Mouse (Mus musculus) NIH3T3 (cell line): ENCODE measurements around the gene Erc2.

Experiments
- DNase-seq: peaks from one replicate; pipeline ENCODE4 v3.0.0-alpha.2; 2012; ENCODE audit warnings: low read depth

The Erc2 gene

DNA sequence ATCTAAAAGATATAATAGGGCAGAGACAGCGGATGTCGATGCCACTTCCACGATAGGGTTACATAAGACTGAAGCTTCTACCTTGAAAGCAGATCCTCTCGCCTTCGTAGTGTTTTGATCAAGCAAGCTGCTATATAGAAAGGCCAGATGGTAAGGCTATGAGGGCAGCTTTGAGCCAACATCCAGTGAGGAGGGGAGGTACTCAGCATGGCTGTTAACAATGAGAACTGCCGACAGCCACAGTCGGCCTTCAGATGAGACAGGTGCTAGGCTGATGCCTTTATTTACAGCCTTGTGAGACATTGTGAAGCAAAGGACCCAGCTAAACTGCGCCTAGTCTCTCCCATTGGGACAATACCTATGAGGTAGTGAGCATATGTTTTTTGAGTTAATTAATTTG lies 156.3 kb downstream of the Erc2 start:
- no peak for DNase-seq

DNA sequence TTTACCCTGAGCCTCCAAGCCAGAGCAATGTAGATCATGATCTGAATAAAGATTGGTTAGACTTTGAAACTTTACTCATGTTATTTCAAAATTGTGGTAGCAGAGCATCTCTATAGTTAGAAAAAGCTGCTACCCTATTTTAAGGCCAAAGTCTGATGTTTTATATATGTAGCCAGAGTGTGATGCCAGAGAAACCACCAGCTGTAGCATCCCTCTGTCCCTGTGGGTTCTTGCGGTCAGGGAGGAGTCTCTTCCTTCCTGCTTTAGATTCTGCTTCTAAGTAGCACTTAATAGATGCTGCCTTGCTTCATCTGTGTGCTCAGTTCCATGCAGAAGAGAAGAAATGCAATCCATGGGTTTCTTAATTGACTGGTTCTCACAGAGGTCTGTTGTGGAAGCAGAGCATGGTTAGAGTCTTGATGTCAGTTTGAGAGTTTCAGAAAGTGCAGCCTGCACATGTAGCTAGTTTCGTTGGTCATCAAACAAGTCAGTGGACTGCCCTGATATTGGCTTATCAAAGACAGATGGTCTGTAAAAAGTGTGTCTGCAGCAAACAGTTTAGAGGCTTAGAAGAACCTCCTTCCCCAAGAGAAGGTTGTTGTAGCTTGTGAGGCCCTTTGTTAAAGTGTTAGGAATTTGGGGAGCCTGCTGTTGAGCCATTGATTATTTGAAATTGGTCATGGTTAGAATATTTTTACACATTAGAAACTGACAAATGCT lies 156.9 kb downstream of the Erc2 start:
- DNase-seq: no peak

DNA sequence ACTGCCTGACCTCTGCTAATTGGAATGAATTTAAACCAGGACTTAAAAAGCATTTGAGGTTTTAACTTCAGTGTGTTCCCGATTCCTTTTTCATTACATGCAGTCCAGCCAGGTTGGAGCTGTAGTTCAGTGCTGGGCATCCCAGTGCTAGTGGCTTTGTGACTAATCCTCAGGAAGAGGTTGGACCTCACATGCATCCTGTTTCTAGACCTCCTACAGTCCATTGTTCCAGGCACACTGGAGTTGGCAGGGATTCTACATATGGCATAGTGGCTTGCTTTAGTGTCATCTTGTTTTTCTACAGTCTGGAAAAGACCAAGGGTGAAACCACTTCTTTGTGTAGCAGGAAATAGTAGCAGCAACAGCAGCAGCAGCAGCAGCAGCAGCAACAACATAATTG lies 159.0 kb downstream of the Erc2 start:
- no peak for DNase-seq

DNA sequence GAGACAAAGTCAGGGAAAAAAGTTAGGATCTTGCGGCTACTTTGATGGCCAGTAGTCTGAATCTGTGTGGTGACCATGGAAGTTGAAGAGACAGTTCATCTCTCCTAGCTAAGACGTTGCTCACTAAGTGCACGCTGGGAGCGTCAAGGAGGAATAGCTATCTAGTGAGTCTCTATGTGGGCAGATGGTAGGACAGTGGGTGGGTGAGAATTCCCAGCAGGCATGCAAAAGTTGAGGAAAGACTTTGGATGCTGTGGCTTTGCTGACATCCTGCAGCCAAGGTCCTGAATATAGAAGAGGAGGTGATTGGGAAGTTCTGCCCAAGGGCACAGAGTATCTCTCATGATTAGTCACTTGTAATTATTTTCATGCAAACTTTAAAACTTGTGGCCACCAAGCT lies 162.6 kb downstream of the Erc2 start:
- no peak for DNase-seq

DNA sequence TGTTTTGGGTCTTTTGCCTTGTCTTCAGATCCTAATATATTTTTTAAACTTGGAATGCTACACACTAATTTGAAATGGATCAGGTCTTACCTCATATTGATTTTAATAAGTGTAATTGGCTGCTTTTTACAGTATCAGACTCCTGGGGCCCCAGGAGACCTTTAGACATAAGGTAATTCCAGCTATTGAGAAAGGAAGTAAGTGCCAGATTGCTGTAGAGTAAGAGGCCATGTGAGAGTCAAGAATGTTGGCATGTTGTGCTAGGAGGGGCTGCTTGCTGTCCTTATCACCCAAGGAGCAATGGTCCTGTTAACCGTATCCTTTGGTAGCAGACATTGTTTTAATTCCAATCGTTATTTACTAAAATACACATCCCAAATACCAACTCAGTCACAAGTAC lies 163.3 kb downstream of the Erc2 start:
- no peak for DNase-seq

DNA sequence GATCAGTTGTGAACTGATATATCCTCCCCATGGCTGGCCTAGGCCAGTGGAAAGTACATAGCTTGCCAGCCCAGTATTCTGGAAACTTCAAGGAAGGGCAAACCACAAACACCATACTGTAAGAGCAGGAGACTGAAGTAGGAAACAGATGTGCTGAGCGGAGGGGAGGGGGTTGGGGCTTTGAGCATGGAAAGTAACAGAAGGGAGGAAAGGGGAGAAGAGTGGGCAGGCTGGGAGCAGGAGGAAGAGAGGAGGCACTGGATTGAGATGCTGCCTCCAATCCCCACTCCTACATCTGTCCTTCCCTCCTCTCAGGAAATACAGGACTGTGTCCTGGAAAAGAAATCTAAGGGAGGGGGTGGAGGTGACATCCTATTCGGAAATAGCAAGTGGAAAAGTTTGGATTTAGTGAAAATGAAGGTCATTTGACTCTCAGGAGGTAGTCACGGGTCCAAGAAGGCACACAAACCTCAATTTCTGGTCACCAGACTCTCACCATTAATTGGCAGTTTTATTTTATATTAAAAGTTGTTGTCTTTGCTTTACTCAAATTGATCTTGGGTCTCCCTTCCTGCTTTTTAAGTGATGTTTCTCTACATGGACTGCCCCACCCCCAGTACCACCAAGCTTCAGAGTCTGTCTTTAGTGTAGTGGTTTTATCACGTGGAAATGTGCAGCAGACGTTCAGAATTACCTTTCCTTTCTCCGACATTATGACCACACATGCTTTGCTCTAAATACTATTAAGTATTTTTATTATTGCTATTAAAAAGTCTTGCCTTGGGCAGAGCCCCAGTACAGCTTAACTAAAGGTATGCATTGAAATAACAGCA lies 167.1 kb downstream of the Erc2 start:
- DNase-seq: peak; percentile 4

DNA sequence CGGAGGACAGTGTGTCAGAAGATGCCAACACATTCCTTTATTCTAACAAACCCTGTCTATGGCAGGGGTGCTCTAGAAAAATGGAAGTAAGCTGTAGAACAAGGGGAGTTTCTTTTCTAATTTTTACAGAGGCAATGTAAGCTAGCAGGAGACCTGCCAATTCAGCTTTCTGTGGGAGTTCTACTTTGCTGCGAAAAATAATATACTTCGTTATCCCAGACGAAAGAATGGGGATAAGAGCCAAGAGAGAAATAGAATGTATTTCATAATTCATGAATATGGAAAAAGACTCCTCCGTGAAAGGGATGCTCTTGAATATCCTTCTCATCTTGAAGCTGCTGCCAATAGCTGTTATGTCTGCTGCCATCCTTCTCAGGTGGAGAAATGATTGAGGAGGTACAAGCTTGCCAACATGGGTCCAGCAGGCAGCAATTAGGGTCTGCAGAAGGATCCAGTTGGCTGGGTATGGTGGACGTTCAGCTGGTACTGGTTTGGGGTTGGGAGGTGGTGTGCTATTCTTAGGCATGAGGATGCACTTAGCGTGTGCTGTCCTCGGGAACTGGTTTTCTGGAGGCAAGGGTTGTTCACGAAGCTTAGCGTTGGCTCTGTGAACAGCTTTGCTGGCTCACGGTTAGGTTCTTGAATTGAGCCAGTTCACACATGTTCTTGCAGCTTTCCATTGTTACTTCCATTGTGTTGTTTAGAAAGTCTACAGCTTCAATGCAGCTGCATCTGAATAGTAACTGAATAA lies 176.1 kb downstream of the Erc2 start:
- DNase-seq: no peak

DNA sequence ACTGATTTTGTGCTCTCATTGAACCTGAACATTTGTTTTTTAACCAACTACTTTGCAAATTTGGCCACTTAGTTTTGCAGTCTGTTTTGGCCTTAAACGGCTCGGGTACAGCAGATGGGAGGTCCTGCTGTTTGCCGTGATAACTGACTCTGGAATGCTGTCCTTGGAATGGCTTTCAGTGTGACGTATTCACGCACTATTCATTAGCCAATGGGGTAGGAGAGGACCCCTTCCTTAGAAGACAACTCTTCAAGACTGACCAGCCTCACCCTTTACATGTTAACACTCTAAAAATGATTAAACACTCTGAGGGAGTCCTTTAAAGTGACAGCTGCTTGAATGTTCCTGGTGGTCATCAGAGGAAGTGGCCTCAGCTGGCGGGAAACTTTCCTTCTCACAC lies 178.5 kb downstream of the Erc2 start:
- no peak for DNase-seq

DNA sequence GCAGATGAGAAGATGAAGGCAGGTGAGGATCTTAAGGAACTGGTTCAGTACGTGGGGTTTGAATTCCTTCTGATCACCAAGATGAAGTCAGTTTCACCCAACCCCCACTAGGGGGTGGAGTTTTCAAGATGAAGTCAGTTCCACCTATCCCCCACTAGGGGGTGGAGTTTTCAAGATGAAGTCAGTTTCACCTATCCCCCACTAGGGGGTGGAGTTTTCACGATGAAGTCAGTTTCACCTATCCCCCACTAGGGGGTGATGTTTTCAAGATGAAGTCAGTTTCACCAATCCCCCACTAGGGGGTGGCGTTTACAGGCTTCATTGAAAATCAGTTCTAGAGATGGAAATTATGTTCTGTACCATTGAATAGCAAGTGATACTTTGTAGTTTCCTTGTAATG lies 181.7 kb downstream of the Erc2 start:
- DNase-seq: peak; percentile 60

DNA sequence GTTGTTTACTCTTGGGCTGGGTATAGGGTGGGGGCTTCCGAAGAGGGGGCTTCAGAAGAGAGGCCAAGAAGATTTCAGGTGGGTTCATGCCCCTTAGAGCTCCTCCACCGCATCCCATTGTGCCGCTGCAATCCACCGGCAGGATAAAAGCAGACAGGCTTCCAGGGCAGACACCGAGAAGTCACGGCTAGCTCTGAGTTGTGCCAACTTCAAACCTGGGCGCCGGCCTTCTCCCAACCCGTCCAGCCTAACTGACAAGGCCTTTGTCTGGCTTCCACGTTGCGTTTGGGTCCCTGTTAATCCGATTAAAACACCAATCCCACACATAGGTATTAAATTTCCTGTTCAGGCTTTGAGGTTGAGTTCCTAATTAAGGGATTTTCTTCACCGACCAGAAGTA lies 182.8 kb downstream of the Erc2 start:
- DNase-seq: no peak

DNA sequence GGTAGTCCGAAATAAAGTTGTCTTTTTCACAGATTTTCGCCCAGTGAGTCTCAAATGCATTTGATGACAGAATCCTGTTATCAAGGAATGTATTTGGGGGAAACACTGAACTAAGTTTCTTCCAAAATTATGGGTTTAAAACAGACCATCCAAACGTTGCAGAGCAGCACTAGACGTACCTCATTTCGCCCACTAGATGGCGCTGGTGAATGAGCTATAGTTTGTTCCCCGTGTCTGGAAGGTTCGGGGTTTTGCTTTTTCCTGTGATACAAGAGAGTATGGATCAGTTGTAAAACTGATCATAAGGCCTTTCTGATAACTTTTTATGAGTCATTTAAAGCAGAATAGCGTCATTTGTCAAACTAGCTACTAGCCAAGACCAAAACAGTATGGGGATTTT lies 185.9 kb downstream of the Erc2 start:
- DNase-seq: peak; percentile 83

DNA sequence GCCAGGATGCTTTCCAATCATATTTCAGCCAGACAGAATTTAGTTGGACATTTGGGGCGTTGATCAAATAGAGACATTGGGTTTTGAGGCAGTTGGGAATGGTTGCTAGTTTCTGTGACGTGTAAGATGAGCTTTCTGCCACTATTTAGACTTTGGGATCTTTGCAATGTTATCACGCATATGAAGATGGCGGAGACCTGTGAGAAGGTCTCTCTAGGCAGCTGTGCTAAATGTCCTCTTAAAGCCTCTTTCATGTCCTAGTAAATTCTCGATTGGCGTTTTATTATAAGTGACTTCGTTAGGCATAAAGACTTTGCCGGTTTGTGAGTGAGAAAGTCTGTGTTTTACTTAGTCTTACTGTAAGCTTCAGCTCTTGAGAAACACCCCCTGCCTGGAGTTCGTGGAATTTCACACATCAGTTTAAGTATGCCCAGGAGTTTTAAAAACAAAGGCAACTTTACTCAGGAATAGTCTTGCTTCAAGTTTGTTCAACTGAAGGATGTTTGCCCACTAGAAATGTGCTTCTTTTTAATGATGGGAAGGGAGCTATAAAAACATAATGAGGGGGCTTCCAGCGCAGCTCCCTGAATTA lies 186.4 kb downstream of the Erc2 start:
- DNase-seq: peak; percentile 43

DNA sequence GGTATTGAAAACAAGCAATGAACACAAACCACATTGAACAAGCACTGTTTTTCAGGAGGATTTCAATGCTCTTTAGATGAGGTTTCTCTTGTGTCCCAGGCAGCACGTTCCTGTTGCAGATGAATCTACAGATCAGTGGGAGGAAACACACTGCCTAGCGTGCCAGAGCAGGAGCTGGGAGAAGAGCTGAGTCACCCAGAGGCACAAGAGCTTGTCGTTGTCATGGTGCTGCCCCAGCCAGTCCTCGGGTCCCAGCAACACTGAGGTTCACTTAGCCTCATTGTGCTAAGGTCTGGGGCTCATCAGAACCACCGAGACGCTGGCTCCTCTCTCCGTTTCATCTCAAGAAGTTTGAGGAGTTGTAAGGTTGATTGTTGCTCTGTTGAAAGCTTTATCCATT lies 188.6 kb downstream of the Erc2 start:
- peak; percentile 29 for DNase-seq

DNA sequence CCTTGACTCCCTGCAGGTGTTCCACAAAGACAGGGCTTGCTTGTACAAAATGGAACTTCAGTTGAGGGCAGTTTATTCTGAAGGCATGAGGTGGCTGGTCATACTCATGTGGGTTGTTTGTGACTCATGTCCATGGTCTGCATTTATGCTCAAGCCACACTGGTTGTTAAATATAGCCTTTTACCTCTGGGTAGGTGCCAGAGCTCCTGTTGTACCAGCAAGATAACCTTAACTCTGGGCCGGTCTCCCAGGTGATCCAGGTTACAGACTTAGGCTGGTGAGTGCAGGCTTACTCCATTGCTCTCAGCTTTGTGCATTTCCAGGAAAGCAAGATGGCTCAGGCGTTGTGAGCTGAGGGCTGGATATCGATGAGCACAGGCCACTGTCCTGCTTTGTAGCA lies 189.4 kb downstream of the Erc2 start:
- no peak for DNase-seq

DNA sequence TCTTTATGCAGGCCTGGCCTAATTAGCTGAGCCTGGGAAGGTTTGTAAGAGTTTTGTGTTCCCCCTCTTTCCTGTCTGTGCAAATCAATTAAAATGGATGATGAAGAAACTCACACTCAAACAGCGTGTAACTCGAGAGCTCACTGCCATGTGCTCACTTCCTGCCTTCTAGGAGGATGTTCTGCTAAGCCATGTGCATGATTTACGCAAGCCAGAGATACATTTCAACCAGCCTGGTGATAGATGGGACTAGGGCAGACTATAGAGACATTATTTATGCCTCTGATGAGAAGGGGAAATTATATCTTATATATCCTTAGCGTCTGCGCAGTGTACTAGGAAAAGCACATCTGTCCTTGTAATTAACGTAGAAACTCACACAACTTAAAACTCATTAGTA lies 193.5 kb downstream of the Erc2 start:
- DNase-seq: no peak

DNA sequence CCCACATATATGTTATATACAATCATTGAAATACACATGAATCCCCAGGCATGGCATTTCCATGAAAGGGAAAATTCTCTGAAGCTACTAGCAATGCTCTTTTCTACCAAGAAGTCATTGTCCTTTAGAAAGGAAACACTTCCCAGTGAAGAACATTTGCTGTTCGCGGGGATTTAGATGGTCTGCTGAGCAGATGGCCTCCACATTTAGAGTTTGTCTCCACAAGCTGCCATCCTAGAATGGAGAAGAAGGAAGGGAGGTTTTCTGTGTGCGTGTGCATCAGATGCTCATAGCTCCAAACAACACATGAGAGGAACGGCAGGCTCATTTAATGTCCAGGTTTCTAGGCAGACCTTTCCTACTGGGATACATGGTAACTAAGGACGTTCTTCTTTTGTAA lies 196.8 kb downstream of the Erc2 start:
- DNase-seq: no peak

DNA sequence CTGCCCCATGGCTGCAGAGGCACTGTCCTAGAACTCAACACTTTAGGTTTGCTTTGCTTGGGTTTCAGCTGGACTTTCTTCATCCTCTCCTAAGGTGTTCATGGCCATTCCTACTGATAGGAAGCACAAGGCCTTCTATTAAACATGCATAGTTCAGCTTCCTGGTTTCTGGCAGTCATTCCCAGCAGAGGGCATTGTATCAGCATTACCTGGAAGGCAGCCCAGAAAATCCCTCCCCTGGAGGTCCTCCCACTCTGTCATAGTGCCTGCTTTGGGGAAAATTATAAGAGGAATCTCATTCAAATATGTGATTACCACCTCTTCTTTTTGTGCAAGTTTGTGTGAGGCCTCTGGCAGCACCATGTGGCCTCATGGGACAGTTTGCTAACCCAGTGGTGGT lies 199.6 kb downstream of the Erc2 start:
- peak; percentile 87 for DNase-seq

DNA sequence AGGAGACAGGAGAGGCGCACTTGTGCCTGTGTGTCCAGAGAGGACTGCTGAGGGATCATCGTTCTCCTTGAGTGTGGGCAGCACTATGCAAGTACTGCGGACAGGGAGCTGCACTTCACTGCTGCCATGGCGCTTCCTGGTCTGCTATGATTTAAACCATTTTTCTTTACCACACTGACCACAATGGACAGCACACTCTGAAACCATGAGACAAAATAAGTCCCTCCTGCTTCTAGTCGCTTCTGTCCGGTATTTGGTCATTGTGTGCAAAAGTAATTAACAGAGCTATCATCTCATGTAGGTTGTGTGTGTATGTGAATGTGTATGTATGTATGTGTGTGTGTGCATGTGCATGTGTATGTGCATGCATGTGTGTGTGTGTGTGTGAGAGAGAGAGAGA lies 200.3 kb downstream of the Erc2 start:
- no peak for DNase-seq

DNA sequence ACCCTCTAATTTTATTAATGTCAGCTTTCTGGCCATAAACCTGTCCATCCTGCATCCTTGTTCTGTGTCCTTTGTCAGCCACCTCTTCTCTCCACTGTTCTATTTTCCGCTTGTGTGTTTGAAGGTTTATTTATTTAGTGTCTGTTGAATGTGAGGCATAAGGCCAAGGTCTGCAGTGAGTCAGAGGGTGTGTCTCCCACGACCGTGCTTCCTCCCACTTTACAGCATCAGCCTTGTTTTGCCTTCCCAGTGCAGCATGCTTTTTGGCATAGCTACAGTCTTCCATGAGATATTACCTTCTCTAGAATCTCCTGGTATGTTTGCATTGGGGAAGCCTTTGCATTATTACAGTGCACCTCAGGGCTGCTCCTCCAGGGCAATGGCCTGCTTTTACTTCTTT lies 200.8 kb downstream of the Erc2 start:
- peak; percentile 82 for DNase-seq

DNA sequence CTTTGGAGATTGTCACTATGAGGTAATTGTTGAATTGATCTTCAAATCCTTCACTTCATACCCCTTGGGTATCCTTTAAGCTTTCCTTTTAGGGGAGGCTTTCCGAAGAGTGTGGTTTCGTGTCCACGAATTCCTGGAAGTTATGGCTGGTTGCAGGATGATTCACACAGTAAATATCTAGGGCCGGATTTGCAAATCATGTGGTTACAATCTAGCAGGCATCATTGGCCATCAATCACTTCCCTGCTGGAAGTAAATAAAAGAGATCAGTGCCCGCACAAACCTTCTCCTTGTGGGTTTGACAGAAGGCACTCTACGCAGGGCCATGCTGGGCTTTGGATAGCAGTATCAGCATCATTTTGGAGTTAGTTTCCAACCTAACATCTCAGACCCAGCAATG lies 201.7 kb downstream of the Erc2 start:
- peak; percentile 85 for DNase-seq

DNA sequence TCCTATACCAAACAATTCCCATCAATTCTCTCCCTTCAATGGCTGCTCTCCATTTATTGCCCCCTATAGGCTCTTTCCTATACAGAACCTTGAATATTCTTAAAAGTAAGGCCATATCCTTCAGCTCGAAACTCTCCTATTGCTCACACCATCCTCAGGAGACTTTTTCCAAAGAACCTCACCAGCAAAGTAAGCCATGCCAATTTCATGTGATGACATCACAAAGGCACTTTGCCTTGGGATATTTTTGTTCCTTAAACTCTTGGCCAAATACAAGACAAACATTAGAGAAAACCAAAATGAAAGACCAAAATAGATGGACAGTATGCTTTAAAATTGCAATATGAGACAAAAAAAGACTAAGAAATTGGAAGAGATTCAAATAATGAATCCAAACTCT lies 204.6 kb downstream of the Erc2 start:
- DNase-seq: peak; percentile 60

DNA sequence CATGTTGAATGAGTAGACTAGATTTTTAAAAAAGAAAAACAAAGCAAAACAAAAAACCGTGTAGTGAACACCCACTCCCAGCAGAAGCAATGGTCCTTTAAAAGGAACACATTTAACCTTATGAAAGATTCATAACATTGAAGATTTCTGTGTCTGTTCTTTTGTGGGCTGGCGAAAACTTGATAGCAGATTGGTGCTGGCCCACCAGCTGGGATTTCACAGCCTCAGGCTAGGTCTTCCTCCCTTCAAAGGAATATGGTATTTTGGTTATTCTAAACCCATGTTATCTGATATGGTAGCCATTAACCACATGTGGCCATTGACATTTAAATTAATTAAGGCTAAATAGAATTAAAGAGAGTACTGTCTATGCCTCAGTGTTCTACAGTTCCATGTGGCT lies 205.9 kb downstream of the Erc2 start:
- DNase-seq: no peak

DNA sequence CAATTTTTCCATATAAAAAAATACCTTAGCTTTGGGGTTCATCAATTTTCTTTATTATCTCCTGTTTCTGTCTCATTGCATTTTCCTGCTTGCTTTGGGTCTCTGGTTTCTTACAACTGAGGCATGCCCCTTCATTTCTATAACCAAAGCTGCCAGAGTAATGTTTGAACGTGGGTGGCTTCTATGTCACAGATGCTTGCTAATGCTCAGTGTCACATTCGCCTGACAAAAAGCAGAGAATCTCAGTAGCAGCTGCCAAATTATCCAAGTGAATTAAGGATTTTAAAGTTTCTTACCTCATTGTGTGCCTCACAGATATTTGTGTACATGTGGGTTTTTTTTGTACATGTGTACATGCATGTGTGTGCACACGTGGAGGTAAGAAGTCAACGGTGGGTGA lies 210.0 kb downstream of the Erc2 start:
- no peak for DNase-seq
